17 mouse cellular contexts compared by ENCODE assay signal in the genomic region with DNA sequence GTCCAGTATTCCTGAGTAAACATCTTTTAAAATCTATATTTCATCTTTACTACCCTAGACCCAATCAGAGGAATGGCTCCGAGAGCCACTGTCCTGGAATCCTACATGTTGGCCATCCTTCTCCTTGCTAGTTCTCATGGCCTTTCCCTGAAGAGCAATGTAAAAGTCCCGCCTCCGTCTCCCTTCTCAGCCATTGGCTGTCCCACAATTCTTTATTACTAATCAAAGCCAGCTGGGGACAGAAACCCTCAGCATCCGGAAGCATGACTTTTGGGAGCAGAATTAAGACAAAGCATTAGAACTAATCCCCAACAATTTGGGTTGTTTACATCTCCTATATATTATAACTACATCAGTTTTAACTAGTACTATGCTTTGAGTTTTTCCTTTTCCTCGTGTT. TPM values are rescaled to one million over a fixed set of nuclear protein-coding genes. Genes with fewer than 3 reads are reported as not detected.
"Had no signal": no experiment of that assay in that cellular context is flagged by ENCODE, and none has a peak within 500 bp of the region (broad histone marks: within the 10 kb centered on the region; RNA-seq: fewer than 3 reads in every experiment).

No protein-coding gene starts in this region.

- H3K4me2 ChIP-seq: kidney, embryonic 15.5 days; liver, embryonic 13.5 days; midbrain, embryonic 12.5 days; midbrain, embryonic 15.5 days had no signal

- H3K36me3 ChIP-seq: kidney, embryonic 15.5 days; liver, embryonic 13.5 days; midbrain, embryonic 12.5 days; midbrain, embryonic 15.5 days had no signal

- H3K4me3 ChIP-seq: kidney, embryonic 15.5 days; left cerebral cortex, adult 2 months; liver, embryonic 13.5 days; midbrain, embryonic 12.5 days; midbrain, embryonic 15.5 days; myocyte had no signal

- H3K9me3 ChIP-seq: kidney, embryonic 15.5 days; liver, embryonic 13.5 days; midbrain, embryonic 12.5 days; midbrain, embryonic 15.5 days had no signal

- DNase-seq: kidney, postnatal 10 days; kidney, postnatal 36 days; layer of hippocampus, postnatal 36 days; liver, embryonic 13.5 days; lung, adult 2 months; lung, postnatal 14 days; lung, postnatal 4 days; thymus, adult 2 months; thymus, postnatal 14 days; thymus, postnatal 4 days had no signal

- H3K27me3 ChIP-seq: kidney, embryonic 15.5 days; liver, embryonic 13.5 days; midbrain, embryonic 15.5 days had no signal

- ATAC-seq: midbrain, embryonic 15.5 days had no signal

- H3K9ac ChIP-seq: kidney, embryonic 15.5 days; liver, embryonic 13.5 days; midbrain, embryonic 12.5 days; midbrain, embryonic 15.5 days had no signal

- H3K4me1 ChIP-seq: liver, embryonic 13.5 days; midbrain, embryonic 15.5 days had no signal

- H3K27ac ChIP-seq: kidney, embryonic 15.5 days; left cerebral cortex, adult 2 months; liver, embryonic 13.5 days; midbrain, embryonic 12.5 days; midbrain, embryonic 15.5 days; stomach, postnatal 0 days had no signal

RNA-seq across cellular contexts. Expression of gene Prdm5, which starts 10.9 kb away (rescaled TPM):
- polyA plus RNA-seq: liver, adult 2 months had no signal
